Mouse (Mus musculus) frontal cortex, adult 2 months (tissue): ENCODE results near the gene Ltb4r2. TPM values are rescaled to one million over a fixed set of nuclear protein-coding genes. Genes with fewer than 3 reads are reported as not detected.

Experiments used
- DNase-seq, 2 experiments: peaks; one replicate each; pipeline ENCODE4 v3.0.0; 2022; ENCODE audit warnings: low spot score in 1 of 2; ENCODE audit errors: extremely low spot score in 1 of 2
- polyA plus RNA-seq: library from polyadenylated mRNA; depleted of rRNA; stranded (reverse); fragments of >200 nt; gene quantifications from 2 replicates; pipeline ENCODE4 v1.2.3, GENCODE M21; 2012; rRNA removed

Ltb4r2 gene
- polyA plus RNA-seq, 1 experiment = 0.18 TPM

DNA sequence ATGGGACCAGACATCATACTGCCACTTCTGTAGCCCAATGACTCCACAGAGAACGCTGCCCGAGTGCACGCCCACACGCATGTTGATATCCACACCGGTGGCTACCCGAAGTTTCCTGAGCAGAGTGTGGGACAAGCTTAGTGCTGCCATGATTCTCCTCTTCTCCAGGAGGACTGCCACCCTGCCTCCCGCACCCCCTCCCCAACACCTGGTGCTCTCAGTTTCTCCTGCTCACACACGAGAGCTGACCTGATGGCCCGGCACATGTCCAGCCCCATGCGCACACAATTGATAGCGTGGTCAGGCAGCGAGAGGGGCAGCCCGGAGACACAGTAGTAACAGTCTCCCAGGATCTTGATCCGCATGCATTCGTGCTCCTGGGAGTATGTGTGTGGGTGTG is 17.5 kb downstream of the Ltb4r2 start:
- DNase-seq = no peak

DNA sequence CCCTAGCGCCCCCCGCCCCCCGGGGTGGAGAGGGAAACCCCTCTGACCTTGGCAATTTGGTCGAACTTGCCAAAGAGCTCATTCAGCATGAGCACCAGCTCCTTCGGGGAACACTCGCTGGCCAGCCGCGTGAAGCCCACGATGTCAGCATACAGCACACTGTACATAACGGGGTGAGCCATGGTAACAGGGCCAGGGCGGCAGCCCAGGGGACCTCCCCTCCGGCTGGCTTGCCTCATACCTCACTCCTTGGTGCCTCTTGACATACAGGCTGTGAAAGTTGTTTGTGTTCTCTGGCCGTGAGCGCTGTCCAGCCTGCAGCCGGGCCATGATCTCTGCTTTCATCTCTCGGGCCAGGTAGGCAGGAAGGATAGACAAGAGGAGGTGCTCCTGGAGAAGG is 18.4 kb downstream of the Ltb4r2 start:
- DNase-seq = no peak

DNA sequence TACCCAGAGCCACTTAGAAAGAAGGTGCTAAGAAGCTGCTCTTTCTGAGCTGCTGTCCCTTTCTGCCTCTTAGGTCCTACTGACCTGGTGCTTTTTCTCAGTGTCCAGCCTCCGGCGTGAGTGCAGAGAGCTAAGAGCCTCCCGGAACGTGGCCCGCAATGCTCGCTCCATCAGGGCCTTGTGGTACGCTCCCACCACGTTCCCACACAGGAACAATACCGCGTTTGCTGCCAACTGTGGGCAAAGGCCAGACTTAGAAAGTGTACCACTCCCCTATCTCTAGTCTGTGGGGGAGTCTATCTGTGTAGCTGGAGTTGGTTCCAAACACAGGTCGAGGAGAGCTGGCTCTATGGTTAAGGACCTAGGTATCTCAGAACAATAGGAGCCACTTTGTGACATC is 19.5 kb downstream of the Ltb4r2 start:
- no peak for DNase-seq

DNA sequence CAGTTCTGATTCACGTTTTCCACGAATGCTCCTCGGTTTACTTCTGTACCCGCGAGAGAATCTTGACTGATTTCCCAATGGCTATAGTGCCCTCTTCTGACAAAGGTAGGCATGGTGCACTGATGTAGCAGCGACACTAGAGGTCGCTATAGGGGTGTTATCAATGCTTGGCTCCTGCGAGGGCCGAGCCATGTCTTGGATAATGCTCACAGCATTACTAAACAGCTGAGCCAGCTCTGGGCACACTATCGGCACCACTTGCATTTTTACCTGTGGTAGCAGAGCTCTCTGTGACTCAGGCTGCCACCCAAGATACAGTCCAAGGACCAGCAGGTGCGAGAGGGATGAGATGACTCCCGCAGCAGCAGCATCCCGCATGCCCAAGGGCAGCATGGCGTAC is 20.1 kb downstream of the Ltb4r2 start:
- peak in 1 of 2 experiments; percentile 76 for DNase-seq

DNA sequence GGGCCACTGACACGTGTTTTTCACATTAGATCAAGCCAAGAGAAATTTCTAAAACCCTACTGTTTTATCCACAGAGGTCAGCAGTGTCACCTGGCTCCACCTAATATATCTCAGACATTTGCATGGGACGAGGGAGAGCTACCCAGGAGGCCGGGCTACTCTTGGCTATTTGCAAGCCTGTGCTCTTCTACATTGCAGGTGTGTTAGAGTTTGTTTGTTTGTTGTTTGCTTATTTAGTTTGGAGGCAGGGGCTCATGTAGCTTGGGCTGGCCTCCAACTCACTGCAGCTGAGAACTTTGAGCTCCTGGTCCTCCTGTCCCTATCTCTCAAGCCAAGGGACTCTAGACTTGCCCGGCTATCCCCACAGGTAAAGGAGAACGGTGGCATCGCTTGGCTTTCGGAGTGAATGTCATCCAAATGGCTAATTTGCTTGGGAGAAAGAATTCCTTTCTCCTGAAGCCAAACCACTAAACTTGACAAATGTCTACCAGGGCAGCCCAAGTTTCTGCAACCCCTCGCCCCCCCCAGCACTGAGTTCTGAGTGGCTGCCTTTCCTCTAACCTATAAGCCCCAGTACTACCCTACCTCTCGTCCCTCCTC is 21.2 kb downstream of the Ltb4r2 start:
- DNase-seq = no peak

DNA sequence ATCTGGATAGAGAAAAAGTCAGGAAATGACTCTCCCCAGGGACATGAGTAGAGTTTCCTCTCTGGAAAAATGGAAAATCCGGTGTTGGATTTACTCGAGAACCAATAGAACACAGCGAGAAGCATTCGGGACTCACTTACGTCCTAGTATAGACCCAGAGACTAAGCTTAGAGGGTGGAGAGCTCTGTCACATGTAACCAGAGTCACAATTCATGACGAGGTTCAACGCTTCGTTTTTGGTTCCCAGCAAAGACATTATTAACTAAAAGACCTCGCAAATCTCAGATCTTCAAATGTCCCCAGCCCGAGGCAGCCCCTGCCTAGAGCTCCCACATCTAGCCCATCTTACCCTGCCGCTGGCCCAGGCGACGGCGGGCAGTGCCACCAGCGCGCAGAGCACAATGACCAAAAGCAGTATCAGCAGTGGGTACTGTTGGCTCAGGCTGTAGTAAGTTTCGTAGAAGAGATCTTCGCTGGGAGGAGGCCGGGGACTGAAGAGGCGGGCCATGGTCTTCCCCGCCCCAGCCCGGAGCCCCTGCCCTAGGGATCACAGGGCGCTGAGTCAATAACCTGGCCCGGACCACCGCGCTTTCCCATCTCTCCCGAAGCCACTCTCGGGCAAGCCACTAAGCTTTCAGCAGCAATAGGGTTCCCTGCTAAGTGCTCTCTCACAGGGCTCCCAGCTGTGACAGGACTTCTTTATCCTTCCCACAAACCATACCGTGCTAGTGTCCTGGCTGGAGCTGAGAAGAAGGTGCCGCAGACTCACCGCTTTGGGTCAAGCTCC is 22.1 kb downstream of the Ltb4r2 start:
- DNase-seq = no peak

DNA sequence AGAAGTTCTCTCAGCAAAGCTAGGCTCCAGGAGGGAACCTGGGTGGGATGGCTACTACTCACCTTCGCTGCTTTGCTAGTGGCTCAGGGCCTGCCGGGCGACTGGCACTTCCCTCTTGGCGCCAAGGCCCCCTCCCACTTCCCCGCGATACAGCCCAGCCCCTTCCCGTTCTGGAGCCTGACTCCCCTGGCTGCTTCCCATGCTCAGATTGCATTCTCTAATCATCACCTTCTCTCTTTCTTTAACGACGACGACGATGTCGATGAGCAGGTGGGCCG is 22.7 kb downstream of the Ltb4r2 start, which contains the start of gene Adcy4:
Adcy4 (minus strand) TSS at position 138 of the 278 bp plus-strand sequence.
- no peak for DNase-seq

DNA sequence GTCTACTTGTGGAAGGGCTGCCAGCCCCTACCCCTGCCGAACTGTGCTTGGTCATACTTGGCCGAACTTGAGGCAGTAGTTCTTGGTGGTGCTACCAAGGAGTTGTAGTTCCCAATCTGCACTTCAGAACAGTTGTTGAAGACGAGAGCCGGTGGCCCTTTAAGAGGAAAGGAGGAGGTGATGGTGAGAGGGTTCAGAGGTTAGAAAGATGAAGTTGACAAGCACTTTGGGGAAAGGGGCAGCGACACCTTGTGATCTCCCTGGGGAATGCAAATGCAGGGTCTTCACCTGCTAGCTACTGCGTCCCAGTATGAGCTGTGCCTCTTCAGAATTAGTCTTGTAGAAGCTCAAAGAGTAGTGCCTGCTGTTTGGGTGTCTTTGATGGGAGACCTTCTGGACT is 24.0 kb downstream of the Ltb4r2 start:
- no peak for DNase-seq

DNA sequence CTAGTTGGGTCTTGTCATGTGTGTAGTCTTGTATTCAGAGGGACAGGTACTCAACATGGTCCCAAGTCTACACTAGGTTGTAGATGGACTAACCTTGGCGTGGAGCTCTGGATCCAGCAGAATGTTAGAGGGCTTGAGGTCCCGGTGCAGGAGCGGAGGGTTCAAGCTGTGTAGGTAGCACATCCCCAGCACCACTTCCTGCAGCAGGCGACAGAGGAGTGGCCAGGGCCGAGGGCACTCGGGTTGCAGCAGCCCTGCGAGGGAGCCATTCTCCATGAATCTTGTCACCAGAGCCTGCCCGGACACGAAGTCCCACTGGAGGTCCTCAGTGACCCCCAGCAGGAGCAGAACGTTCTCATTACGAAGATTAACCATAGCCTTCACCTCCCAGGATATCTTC is 26.5 kb downstream of the Ltb4r2 start:
- no peak for DNase-seq

DNA sequence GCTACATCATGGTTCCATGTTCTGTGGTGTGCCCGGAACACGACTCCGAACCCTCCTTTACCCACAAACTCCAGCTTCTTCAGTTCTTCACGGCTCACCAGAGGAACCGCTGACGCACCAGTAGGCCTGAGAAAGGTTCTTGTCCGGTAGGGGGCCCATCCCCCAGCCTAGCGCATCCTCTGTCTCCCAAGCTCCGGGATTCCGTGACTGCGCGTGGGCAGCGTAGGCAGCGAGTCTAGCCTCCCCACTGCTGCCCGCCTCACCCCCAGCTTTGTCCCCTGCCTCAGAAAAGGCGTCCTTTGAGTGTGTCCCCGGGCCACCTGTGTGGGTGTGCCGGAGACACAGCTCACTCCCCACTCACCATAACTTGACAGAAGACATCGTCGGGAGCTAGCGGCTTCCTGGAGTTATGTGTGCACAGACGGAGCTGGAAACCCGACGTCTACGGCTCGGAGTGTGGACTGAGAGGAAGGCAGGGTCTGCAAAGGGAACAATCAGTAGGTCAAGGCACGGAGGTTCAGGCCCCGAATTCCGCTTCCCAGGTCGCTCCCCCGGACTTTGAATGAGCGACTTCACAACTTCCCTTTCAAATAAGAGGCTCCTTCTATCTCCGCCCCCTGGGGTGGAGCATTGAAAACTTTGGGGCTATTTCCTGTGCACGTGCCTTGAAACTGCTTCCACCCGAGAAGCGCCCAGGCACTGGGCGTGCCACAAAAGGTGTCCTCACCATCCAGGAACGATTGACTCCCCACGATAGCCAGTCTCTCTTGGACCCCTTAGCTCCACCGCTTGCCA is 27.2 kb downstream of the Ltb4r2 start, which contains the start of gene Ripk3:
Ripk3 (minus strand) TSS at position 610 of the 795 bp plus-strand sequence.
- no peak for DNase-seq

DNA sequence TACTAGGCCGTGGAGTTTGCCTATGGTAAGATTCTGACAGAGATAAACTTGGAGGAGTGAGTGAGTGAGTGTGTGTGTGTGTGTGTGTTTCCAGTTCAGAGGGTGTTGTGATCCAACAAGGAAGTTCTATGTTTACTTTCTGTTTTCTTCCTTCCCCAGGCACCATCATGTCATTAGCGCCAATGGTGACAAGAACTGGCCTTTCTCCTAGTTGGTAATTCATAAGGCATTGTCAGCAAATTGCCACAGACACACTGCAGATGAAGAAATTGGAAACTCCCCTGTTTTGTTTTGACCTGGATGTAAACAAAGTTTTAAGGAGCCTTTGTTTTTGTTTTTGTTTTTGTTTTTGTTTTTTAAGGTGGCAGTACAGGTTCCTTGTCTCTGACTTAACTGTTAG is 32.2 kb downstream of the Ltb4r2 start:
- no peak for DNase-seq

DNA sequence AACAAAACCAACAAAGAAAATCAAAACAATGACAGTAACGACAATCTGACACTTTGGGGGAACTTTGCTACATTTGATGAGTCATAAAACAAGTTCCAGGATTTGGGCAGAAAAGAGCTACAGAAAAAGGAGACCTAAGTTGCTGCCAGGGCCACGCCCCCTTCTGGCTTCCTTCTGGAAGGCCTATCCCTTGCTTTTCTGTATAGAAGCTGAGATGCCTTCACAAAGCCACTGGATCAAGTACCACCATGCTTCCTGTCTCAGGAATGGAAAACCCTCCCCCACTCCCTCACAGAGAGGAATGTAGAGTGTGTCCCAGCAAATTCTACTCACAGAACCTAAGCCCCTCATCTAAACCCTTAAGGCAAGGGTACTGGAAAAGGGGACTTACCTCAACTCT is 32.7 kb downstream of the Ltb4r2 start:
- DNase-seq = no peak

DNA sequence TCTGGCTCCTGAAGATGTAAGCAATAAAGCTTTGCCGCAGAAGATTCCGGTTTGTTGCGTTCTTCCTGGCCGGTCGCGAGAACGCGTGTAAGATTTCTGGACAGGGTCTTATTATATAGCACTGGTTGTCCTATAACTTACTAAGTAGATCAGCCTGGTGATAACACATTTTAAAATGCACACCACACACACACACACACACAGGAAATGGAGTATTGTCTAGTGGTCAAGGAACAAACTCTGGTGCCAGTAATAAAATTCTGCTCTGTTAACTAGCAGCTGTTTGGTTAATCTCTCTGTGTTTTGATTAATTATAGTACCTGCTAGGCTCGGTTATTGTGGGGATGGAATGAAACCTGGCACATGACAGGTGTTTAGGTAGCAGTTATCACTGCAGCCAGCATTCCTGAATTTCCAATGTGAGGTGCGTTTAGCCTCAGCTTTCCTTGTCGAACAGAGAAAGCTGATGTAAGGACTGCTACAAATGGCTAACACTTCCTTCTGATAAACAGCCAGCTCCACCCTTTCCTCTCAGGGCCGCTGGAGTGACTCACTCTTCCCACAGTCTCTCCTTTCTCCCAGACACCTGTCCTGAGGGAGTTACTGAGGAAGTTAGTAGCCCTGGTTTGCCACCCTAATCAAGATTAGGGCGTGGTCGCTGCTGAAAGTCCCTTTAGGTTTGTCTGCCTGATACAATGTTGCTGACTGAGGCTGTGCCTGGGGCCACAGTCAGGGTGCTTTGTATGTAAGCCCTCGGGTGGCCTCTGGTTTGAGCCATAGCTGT is 34.3 kb downstream of the Ltb4r2 start:
- no peak for DNase-seq

Other genes starting within 250 kb of the Ltb4r2 start
- gene Nrl, start 236.4 kb upstream of the Ltb4r2 start, polyA plus RNA-seq = 0.69 and 0.82 TPM in 2 replicates
- gene Pck2, start 221.2 kb upstream of the Ltb4r2 start, polyA plus RNA-seq = 30.5 and 36.9 TPM in 2 replicates
- 107 and 128 TPM in 2 replicates for gene Dcaf11, start 201.4 kb upstream of the Ltb4r2 start, polyA plus RNA-seq
- 1.3 and 1.7 TPM in 2 replicates for gene A730061H03Rik, start 201.0 kb upstream of the Ltb4r2 start, polyA plus RNA-seq
- gene Fitm1, start 185.8 kb upstream of the Ltb4r2 start, polyA plus RNA-seq = 0.11 TPM in 1 of 2 replicates, not detected in the other
- gene Psme1, start 183.3 kb upstream of the Ltb4r2 start, polyA plus RNA-seq = 62.6 and 82.8 TPM in 2 replicates
- 56.3 and 58.2 TPM in 2 replicates for gene Emc9, start 176.1 kb upstream of the Ltb4r2 start, polyA plus RNA-seq
- 43.2 and 46.9 TPM in 2 replicates for gene Psme2, start 170.3 kb upstream of the Ltb4r2 start, polyA plus RNA-seq
- gene Rnf31, start 169.7 kb upstream of the Ltb4r2 start, polyA plus RNA-seq = 24.2 TPM in 2 replicates
- 19.1 and 22.9 TPM in 2 replicates for gene Irf9, start 157.9 kb upstream of the Ltb4r2 start, polyA plus RNA-seq
- 17.2 and 22.6 TPM in 2 replicates for gene Rec8, start 143.4 kb upstream of the Ltb4r2 start, polyA plus RNA-seq
- 139 and 152 TPM in 2 replicates for gene Ipo4, start 125.5 kb upstream of the Ltb4r2 start, polyA plus RNA-seq
- gene Gm49378, start 123.5 kb upstream of the Ltb4r2 start, polyA plus RNA-seq = 4.3 and 6.2 TPM in 2 replicates
- gene Tm9sf1, start 117.6 kb upstream of the Ltb4r2 start, polyA plus RNA-seq = 33.0 and 38.5 TPM in 2 replicates
- gene Tssk4, start 111.2 kb upstream of the Ltb4r2 start, polyA plus RNA-seq = 0.78 and 1.2 TPM in 2 replicates
- gene Mdp1, start 100.9 kb upstream of the Ltb4r2 start, polyA plus RNA-seq = 46.0 and 46.7 TPM in 2 replicates
- gene Gmpr2, start 89.5 kb upstream of the Ltb4r2 start, polyA plus RNA-seq = 30.6 and 33.0 TPM in 2 replicates
- gene Nedd8, start 89.3 kb upstream of the Ltb4r2 start, polyA plus RNA-seq = 351 and 383 TPM in 2 replicates
- 19.2 and 21.7 TPM in 2 replicates for gene Tinf2, start 79.6 kb upstream of the Ltb4r2 start, polyA plus RNA-seq
- 0.14 and 0.21 TPM in 2 replicates for gene Tgm1, start 47.5 kb upstream of the Ltb4r2 start, polyA plus RNA-seq
- gene Rabggta, start 39.2 kb upstream of the Ltb4r2 start, polyA plus RNA-seq = 60.7 and 64.3 TPM in 2 replicates
- 111 and 119 TPM in 2 replicates for gene Dhrs1, start 15.7 kb upstream of the Ltb4r2 start, polyA plus RNA-seq
- gene Nop9, start 15.7 kb upstream of the Ltb4r2 start, polyA plus RNA-seq = 8.9 and 9.0 TPM in 2 replicates
- 15.6 and 18.7 TPM in 2 replicates for gene Cideb, start 3.0 kb upstream of the Ltb4r2 start, polyA plus RNA-seq
- 0.11 and 0.14 TPM in 2 replicates for gene Ltb4r1, start 4.5 kb downstream of the Ltb4r2 start, polyA plus RNA-seq
- 4.0 and 4.3 TPM in 2 replicates for gene Adcy4, start 22.7 kb downstream of the Ltb4r2 start, polyA plus RNA-seq
- 0.67 and 0.68 TPM in 2 replicates for gene Ripk3, start 27.4 kb downstream of the Ltb4r2 start, polyA plus RNA-seq
- gene Nfatc4, start 61.7 kb downstream of the Ltb4r2 start, polyA plus RNA-seq = 1.5 and 2.7 TPM in 2 replicates
- 3.8 and 4.3 TPM in 2 replicates for gene Nynrin, start 92.6 kb downstream of the Ltb4r2 start, polyA plus RNA-seq
- gene Cbln3, start 123.0 kb downstream of the Ltb4r2 start, polyA plus RNA-seq = 0.25 and 0.26 TPM in 2 replicates
- gene Khnyn, start 123.5 kb downstream of the Ltb4r2 start, polyA plus RNA-seq = 10.3 and 12.2 TPM in 2 replicates
- 122 and 128 TPM in 2 replicates for gene Sdr39u1, start 138.9 kb downstream of the Ltb4r2 start, polyA plus RNA-seq
- 0.08 and 0.11 TPM in 2 replicates for gene Cma1, start 183.2 kb downstream of the Ltb4r2 start, polyA plus RNA-seq
- gene Cma2, start 189.6 kb downstream of the Ltb4r2 start, polyA plus RNA-seq = not detected in 2 replicates